In genomic region chr7:4671956-4672355, GRCm38 (mm10) we compare ENCODE assay signal across 9 mouse cellular contexts. TPM values are rescaled to one million over a fixed set of nuclear protein-coding genes. Genes with fewer than 3 reads are reported as not detected.
A peak's percentile ranks its signal among the peaks of the same experiment; 100 is the strongest.
DNase-seq lines count a peak whose midpoint lies in the region; ATAC-seq and TF ChIP-seq lines count a peak whose summit lies in the region.
"Had no signal": no experiment of that assay in that cellular context is flagged by ENCODE, and none has a peak within 500 bp of the region (broad histone marks: within the 10 kb centered on the region; RNA-seq: fewer than 3 reads in every experiment).

No protein-coding gene starts in this region.

- TF ChIP-seq EP300 in lung, postnatal 0 days (IDR thresholded peaks at IDR 0.05), result peak; percentile 52; the same call in 1 of the 2 replicates

- H3K9me3 ChIP-seq in heart, embryonic 14.5 days (ENCODE audit: control insufficient read depth, low read length), result no peaks in the 10 kb centered on the region
- H3K9me3 ChIP-seq in lung, postnatal 0 days (ENCODE audit: low read length), result no peaks in the 10 kb centered on the region

- H3K4me3 ChIP-seq in heart, embryonic 14.5 days (ENCODE audit: control insufficient read depth in 1 of 2, insufficient read depth in 1 of 2, low read depth in 1 of 2, low read length in 2 of 2), result no peak overlapping the region
- H3K4me3 ChIP-seq in lung, postnatal 0 days (ENCODE audit: low read depth, low read length), result no peak overlapping the region
- no peak overlapping the region for H3K4me3 ChIP-seq in gastrocnemius, adult 2 months

- H3K4me2 ChIP-seq in heart, embryonic 14.5 days (ENCODE audit: low read length), result no peak overlapping the region
- H3K4me2 ChIP-seq in lung, postnatal 0 days (replicated peaks; ENCODE audit: low read depth, low read length), result no peak overlapping the region

- no peak overlapping the region for H3K9ac ChIP-seq in heart, embryonic 14.5 days (ENCODE audit: low read length)
- no peak overlapping the region for H3K9ac ChIP-seq in lung, postnatal 0 days (replicated peaks; ENCODE audit: low read depth)

- peaks cover 70% of the 10 kb centered on the region for H3K36me3 ChIP-seq in heart, embryonic 14.5 days (ENCODE audit: control insufficient read depth, insufficient read depth, low read length)
- no peaks in the 10 kb centered on the region for H3K36me3 ChIP-seq in lung, postnatal 0 days (ENCODE audit: insufficient read depth, low read length)

- no peak for TF ChIP-seq CTCF in lung, postnatal 0 days (IDR thresholded peaks at IDR 0.05)
- no peak for TF ChIP-seq CTCF in gastrocnemius, adult 2 months (IDR thresholded peaks at IDR 0.05)

- DNase-seq in heart, postnatal 36 days, result no peak
- peak; percentile 59 for DNase-seq in adipocyte (ENCODE audit: low spot score)
- DNase-seq in kidney, adult 9 months, result peak; percentile 52
- DNase-seq in lung, postnatal 0 days (ENCODE audit: low spot score), result peak; percentile 90
- no peak for DNase-seq in gastrocnemius, postnatal 25 days
- no peak for DNase-seq in gastrocnemius, adult 2 months
- no peak for DNase-seq in spleen, postnatal 10 days (ENCODE audit: low spot score in 2 of 2)

- peak overlapping the region; percentile 60 for H3K27ac ChIP-seq in heart, embryonic 14.5 days (replicated peaks in 1 of 2; ENCODE audit: control insufficient read depth in 1 of 2, insufficient read depth in 1 of 2, low read depth in 2 of 2, low read length in 2 of 2)
- H3K27ac ChIP-seq in lung, postnatal 0 days (ENCODE audit: low read length), result peak overlapping the region; percentile 59; the same call in 1 of the 2 replicates
- no peak overlapping the region for H3K27ac ChIP-seq in gastrocnemius, adult 2 months

- no peak for ATAC-seq in heart, embryonic 14.5 days (ENCODE audit: insufficient number of reproducible peaks, insufficient read depth, low FRiP score, low read depth)
- peak; percentile 97 for ATAC-seq in lung, postnatal 0 days

- no peaks in the 10 kb centered on the region; a peak in 2 of 4 replicates for H3K4me1 ChIP-seq in heart, embryonic 14.5 days (ENCODE audit: control insufficient read depth in 2 of 2, insufficient read depth in 2 of 2, low read length in 2 of 2)
- no peaks in the 10 kb centered on the region for H3K4me1 ChIP-seq in lung, postnatal 0 days (ENCODE audit: insufficient read depth, low read depth, low read length)

- 65% methylated on average over 4 of the region's 4 CpGs for WGBS in heart, embryonic 14.5 days
- WGBS in lung, postnatal 0 days, result 57% methylated on average over 4 of the region's 4 CpGs

- no peaks in the 10 kb centered on the region for H3K27me3 ChIP-seq in heart, embryonic 14.5 days (ENCODE audit: control insufficient read depth, insufficient read depth, low read length)
- H3K27me3 ChIP-seq in lung, postnatal 0 days (replicated peaks; ENCODE audit: insufficient read depth, low read length), result no peaks in the 10 kb centered on the region

- intact Hi-C loops in heart, postnatal 36 days (cut with DNase I), result no loop called here
- intact Hi-C loops in gastrocnemius, adult 2 months (cut with DNase I), result no loop called here

RNA-seq across cellular contexts. Expression of gene Hspbp1, which starts 12.9 kb away (rescaled TPM):
- polyA plus RNA-seq in heart, embryonic 14.5 days (2014; fragmentation: Nextera tagmentation; extraction: Ambion mirVana), result 65.4 TPM in 2 replicates
- total RNA-seq in heart, postnatal 36 days (2021), result 10 to 100 TPM; 27.2 to 34.7 TPM
- 49.7 and 54.4 TPM in 2 replicates for polyA plus RNA-seq in lung, postnatal 0 days (2015; fragmentation: Nextera tagmentation; extraction: Ambion mirVana)
- total RNA-seq in gastrocnemius, postnatal 25 days (2021), result 10 to 100 TPM; 21.8 to 23.1 TPM
- total RNA-seq in gastrocnemius, adult 2 months (2021), result 10 to 100 TPM; 23.4 to 29.8 TPM

RNA-seq across cellular contexts. Expression of gene Ppp6r1, which starts 13.1 kb away (rescaled TPM):
- polyA plus RNA-seq in heart, embryonic 14.5 days (2014; fragmentation: Nextera tagmentation; extraction: Ambion mirVana), result 7.1 and 8.1 TPM in 2 replicates
- total RNA-seq in heart, postnatal 36 days (2021), result 10 to 100 TPM; 72.1 to 73.7 TPM
- polyA plus RNA-seq in lung, postnatal 0 days (2015; fragmentation: Nextera tagmentation; extraction: Ambion mirVana), result 6.8 and 7.5 TPM in 2 replicates
- total RNA-seq in gastrocnemius, postnatal 25 days (2021), result 10 to 100 TPM; 41.8 to 46.2 TPM
- 10 to 100 TPM; 45.0 to 51.2 TPM for total RNA-seq in gastrocnemius, adult 2 months (2021)

RNA-seq across cellular contexts. Expression of gene Brsk1, which starts 18.4 kb away (rescaled TPM):
- 1.3 and 1.4 TPM in 2 replicates for polyA plus RNA-seq in heart, embryonic 14.5 days (2014; fragmentation: Nextera tagmentation; extraction: Ambion mirVana)
- 1 to 10 TPM; 1.2 TPM for total RNA-seq in heart, postnatal 36 days (2021)
- 0.31 and 0.45 TPM in 2 replicates for polyA plus RNA-seq in lung, postnatal 0 days (2015; fragmentation: Nextera tagmentation; extraction: Ambion mirVana)
- total RNA-seq in gastrocnemius, postnatal 25 days (2021), result 1 to 10 TPM; 1.4 to 1.7 TPM
- total RNA-seq in gastrocnemius, adult 2 months (2021), result under 1 TPM; 0.48 to 0.75 TPM

RNA-seq across cellular contexts. Expression of gene Tmem86b, which starts 40.7 kb away (rescaled TPM):
- polyA plus RNA-seq in heart, embryonic 14.5 days (2014; fragmentation: Nextera tagmentation; extraction: Ambion mirVana), result 1.2 and 1.6 TPM in 2 replicates
- 1 to 10 TPM; 4.2 to 5.1 TPM for total RNA-seq in heart, postnatal 36 days (2021)
- polyA plus RNA-seq in lung, postnatal 0 days (2015; fragmentation: Nextera tagmentation; extraction: Ambion mirVana), result 0.90 and 0.91 TPM in 2 replicates
- 1 to 10 TPM; 2.4 to 3.0 TPM for total RNA-seq in gastrocnemius, postnatal 25 days (2021)
- total RNA-seq in gastrocnemius, adult 2 months (2021), result 1 to 10 TPM; 2.6 to 3.3 TPM

RNA-seq across cellular contexts. Expression of gene Tmem150b, which starts 53.1 kb away (rescaled TPM):
- polyA plus RNA-seq in heart, embryonic 14.5 days (2014; fragmentation: Nextera tagmentation; extraction: Ambion mirVana), result 0.08 TPM in 1 of 2 replicates, not detected in the other
- total RNA-seq in heart, postnatal 36 days (2021), result under 1 TPM; 0.11 to 0.30 TPM
- 0.25 and 0.35 TPM in 2 replicates for polyA plus RNA-seq in lung, postnatal 0 days (2015; fragmentation: Nextera tagmentation; extraction: Ambion mirVana)
- total RNA-seq in gastrocnemius, postnatal 25 days (2021), result under 1 TPM in 1 of 2 experiments, not detected in 1; 0.23 TPM
- total RNA-seq in gastrocnemius, adult 2 months (2021), result under 1 TPM in 1 of 2 experiments, not detected in 1; 0.22 TPM
- total RNA-seq: layer of hippocampus, postnatal 10 days had no signal

Comparison
In these comparisons a context has a peak if more than half of its experiments do, and no peak if none do; other contexts are left out.
1. DNase-seq: peak in adipocyte (single experiment), kidney, adult 9 months (single experiment) and lung, postnatal 0 days (single experiment); none in heart, postnatal 36 days (0 of 2), gastrocnemius, postnatal 25 days (single experiment), gastrocnemius, adult 2 months (single experiment) and spleen, postnatal 10 days (0 of 2).